Mouse (Mus musculus) R1 (cell line): ENCODE measurements around the gene Ube2o.
A peak's percentile ranks its signal among the peaks of the same experiment; 100 is the strongest.

ENCODE experiments used
- DNase-seq: peaks from one replicate; pipeline ENCODE4 v3.0.0-alpha.2; 2018; ENCODE audit warnings: low read depth, low spot score

Ube2o gene

DNA sequence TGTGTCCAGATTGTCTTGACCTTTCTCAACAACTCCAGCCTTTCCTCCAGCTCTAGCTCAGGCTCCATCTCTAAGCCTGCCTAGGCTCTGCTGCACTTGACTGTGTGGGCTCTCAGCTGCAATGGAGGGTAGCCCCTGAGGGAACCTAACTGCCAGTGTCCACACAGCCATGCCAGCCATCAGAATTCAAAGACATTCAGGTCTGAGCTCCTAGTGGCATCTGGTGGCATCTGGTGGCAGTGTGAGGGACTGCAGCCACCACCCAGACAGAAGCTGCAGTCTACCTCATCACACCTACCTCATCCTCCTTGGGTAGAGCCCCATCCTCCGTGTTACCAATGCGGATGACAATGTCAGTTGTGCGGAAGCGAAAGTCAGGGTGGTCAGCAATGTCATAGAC, 38.1 kb downstream of the Ube2o start:
- peak; percentile 31 for DNase-seq

DNA sequence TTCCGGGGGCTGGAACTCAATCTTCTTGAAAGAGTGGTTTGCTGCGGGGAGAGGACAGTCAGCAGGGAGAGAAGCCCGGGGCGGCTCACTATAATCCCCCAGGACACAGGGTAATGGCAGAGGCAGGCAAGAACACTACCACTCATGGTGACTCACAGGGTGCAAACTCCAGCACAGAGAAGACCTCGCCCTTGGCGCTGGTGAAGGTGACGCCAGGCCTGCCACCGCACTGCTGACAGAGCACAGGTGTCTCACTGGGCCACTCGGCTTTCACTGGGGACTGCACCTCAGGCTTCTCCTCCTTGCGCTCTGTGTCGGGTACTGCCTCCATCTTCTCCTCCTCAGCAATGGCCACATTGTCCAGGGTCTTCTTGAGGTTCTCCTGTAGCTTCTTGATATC, 40.1 kb downstream of the Ube2o start:
- DNase-seq, result no peak

DNA sequence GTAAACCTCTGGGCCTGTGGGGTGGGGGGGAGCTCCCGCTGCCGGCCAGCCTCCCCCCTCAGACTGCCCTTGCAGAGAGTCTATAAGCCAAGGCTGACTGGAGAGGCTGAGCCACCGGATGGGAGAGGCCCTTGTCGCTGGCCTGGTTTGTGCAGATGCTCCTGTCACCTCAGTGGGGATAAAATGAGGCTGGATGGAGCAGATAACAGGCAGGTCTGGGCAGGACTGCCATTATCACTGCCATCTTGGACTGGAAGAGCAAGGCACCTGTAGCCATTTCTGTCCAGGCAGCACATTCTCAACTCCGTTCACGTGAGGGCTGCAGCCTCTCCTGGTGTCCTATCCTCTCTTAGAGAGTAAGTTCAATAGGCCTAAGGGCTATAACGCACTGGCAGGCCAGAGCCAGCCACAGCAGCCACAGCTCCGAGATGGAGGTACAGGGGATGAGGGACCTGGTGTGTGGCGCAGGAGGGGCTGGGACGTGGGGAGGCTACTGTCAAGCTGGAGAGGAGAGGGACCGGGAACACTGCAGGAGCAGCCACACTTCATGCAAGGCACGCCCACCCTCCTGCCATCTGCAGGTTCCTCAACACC, 43.0 kb downstream of the Ube2o start:
- no peak for DNase-seq

DNA sequence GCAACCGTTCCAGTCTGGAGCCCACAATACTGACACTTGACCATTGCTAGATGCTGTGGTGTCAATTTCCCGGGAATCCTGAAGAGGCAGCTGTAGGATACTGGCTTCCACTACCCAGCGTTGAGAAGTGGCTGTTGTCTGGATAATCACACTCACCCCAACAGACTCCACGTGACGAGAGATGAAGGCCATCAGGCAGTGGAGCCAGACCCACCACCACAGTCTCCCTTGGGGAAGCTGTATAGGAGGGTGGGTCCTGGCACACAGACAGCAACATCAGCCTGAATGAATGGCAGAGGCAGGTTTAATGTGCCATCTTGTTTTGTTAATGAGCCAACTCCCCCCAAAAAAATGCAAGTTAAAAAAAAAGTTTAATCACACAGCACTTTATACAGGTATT, 43.9 kb downstream of the Ube2o start:
- DNase-seq, result no peak

DNA sequence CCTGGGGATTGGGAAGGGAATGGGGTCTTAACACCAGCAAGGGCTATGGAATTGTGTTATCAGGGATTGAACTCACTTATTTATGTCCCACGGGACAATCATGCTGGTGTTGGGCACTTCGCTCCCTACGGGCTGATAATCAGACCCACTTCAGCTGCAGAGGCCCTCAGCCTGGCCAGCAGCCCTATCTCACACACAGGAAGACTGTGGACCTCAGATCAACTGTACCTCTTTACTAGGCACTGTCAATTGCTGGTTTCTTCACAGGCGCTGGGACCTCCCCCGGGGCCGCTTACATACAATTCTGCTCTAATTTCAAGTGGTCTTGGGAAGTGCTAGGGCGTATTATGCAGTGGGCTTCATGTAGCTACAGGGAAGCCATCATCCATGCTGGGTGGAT, 44.6 kb downstream of the Ube2o start:
- no peak for DNase-seq

DNA sequence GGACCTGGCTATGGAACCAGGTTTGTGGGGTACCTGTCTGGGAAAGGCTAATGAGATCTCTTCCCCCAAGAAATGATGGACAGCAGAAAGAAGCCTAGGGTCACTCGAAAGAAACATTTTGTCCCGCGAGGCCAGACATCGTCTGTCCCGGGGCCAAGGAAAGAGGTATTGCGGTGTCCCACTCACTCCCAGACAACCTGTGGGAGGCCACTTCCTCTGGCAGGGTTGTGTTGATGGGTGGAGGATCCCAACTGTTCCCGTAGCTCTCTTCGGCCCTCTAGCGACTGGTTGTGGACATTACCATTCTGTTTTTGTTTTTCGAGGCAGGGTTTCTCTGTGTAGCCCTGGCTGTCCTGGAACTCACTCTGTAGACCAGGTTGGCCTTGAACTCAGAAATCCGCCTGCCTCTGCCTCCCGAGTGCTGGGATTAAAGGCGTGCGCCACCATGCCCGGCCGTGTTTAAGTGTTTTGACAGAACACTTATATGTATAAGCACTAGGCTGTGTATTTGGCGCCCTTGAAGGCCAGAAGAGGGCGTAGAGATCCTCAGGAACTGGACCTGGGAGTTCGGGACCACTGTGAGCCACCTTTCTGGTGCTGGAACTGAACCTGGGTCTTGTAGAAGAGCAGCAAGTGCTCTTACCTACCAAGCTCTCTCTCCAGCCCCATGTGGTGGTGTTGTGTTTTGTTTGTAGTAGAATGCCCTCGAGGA, 46.9 kb downstream of the Ube2o start:
- peak; percentile 92 for DNase-seq

DNA sequence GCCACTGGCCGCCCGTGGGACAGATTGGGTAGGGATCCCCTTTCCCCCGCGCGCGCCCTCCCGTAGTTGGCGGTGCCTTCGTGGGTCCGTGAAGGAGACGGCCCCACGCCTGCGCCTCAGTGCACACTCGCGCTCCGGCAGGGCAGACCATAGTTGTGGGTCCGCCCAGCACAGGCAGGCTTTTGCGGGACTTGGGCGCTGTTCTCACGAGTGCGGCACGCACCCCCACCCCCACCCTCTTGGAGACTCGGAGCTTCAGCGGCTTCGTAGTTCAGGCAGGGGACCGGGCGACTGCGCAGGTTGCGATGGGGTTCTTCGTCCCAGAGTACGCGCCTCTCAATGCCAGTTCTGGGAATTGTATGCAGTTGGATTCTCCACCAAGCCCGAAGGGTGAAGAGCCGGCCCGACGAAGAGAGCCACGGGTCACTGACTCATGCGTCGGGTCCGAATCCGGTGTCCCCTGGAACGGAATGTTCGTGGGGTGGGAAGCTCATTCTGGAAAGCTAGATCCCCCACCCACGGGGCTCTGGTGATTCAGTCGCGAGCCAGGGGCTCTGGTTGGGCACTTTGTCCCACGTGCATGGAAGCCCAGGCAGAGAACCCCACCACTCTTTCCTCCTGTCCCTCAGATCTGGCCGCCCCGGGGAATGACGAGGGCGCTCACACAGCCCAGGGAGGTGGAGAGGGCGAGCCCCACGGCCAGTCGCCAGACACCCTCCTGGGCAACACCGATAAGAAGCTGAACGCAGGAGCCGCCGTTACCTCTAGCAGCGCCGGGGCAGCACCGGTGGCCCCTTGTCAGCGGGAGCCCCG, 47.7 kb downstream of the Ube2o start:
- peak; percentile 69 for DNase-seq

DNA sequence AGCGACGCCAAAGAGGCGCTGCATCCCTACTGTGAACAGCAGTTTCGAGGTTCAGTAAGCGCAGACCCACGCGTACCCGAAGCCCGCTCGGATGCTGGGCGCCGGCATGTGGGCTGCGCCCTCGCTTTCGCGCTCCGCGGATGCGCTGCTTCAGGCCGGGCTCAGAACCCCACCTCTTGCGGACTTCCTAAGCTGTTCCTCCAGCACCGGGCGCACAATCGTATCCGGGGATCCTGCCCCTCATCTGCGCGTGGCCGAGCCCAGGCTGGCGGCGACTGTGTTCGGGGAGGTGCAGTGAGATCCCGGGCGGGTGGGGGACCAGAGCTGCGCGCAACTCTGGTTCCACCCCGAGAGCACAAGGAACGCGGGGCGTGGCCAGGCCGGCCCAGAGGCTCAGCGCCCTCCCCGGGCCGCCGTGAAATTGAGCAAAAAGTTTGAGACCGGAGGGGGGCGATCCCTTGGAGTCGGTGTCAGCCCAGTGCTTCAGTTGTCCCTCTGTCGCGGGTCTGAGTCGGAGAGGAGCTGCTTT, 48.4 kb downstream of the Ube2o start:
- peak; percentile 86 for DNase-seq

DNA sequence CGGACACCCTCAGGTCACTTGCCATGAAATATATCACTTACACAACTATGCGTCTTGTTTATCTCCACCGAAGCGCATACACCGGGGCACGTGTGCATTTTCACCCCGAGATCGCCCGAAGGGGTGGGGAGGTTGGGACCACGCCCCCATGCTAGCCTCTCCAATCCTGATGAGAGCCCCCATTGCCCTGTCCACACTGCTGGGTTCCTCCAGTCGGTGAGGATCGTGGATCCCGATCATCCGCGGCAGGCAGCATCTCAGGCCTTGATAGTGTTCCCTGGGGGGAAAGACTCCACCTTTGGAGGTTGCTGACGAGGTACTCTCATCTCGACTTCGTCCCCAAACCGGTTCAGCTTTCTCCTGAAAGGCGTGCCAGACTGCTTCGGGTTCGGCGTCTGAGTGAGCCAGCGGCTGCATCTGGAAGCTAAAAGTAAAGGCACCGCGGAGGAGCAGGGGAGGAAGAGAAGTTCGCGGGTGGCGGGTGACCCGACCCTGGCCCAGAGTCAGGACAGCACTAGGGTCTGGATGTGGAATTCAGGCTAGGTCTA, 48.9 kb downstream of the Ube2o start:
- peak; percentile 69 for DNase-seq

DNA sequence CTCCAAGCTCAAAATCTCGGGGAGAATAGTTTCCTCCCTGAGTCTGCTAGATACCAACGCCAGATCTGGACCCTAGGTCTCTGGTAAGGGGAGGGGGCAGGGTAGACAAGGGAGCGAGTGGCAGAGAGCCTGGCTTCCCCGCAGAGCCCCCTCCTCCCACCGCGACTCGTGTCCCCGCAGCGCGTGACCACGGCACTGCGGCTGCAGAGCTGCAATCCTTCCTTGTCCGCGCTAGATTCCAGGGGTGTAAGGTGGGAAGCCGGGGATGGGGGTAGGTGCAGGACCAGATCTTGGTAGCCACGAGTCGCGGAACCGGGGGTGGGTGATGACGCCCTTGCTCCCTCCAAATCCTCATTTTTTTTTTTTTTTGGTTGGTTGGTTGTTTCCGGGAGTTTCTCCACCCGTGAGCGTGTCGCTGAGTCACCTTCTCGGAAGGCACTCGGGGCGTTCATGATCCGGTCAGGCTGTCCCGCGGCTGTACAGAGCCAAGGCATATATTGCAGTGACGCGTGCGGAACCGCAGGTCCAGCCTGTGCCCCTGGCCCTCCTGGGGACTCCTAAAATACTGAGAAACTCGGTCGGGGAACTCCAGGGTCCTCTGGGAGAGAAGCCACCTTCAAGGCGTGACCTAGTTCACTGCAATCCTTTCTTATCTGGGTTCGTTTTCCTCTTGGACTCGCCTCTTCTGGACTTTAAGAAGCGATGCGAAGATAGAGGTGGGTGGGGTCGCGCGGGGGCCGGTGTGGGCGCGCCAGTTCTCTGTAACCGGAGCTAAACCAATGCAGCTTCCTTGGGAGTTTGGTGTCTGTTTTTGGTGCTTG, 49.7 kb downstream of the Ube2o start:
- DNase-seq, result no peak

DNA sequence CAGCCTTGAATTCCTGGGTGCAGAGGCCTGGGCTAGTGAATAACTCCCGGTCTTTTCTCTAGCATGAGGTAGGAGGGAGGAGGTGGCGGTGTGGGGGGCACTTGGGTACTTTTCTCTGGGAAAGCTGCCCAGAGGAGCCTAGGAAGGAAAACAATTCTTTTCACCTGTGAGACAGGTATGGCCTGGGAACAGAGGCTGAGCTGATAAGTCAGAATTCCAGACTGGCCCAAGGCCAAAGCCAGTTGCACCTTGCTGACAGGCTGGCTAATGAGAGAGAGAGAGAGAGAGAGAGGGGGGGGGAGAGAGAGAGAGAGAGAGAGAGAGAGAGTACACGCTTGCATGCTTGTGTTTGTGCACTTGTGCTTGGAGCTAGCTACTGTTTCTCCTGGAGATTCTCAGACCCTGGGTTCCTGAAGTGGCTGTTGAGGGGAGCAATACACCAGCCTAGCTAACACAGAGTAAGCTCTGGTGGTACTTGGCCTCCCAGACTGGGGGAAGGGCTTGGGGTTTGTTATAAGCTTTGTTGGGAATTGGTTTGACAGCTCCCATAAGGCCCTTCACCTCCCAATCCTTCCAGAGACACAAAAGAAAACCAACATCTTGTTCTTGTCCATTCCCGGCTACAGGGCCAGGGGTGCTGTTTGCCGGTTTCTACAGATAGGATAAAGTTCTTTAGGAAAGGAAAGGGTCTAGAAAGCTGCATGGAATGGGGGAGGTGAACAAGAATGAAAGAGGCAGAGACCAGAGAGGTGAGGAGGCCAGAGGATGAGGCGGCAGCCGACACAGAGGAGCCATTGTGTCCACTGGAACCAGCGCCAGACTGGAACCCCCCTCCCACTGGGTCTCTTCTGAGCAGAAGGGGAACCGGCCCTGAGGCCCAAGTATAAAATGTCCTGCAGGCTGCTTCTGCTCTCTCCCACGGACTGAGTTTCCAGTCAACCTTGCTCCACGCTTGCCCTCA, 50.8 kb downstream of the Ube2o start, which contains the start of gene Sphk1:
Sphk1 (plus strand) TSS at position 739 of the 961 bp plus-strand sequence.
- no peak for DNase-seq

DNA sequence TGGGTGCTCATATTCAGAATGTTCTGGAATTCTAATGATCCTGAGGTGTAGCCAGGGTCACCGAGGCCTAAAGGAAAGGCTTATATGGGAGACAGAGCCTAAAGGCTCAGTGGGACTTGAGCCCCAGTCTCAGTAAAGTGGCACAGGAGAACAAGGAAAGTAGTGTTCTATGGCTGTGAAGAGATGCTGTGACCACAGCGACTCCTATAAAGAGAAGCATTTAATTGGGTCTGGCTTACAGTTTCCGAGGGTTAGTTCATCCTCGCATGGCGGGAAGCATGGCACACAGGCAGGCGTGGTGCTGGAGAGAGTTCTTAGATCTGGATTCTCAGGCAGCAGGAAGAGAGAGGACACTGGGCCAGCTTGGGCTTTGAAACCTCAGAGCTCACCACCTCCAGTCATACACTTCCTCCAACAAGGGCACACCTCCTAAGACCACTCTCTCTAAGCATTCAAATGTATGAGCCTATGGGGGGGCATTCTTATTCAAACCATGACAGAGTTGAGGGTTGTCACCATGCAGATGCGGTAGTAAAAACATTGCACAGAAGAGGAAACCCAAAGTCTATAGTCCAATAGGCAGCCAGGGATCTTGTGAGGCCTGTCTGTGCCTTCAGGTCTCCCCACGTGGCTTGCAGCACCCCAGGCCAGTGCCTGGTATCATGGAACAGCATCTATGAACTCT, 52.5 kb downstream of the Ube2o start:
- peak; percentile 70 for DNase-seq

DNA sequence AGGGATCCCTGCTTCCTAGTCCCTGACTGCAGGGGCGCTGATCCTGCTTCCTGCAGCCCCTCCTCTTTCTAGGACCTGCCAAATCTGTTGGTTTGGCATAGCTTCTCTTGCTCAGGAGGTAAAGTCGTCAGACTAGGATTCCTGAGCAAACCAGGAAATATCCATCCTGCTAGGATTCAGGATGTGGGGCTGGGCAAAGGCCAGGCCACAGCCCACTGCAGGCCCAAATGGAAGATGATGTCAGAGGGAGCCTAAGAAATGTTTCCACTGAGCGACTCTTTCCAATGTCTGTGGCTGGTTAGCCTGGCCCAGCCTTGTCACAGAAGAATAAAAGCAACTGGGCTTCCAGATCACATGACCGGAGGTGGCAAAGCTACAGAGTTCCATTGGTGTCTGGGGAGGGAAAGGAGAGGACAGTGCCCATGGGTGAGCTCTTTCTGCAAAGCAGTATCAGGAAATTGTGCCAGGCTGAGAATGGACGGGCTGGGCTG, 57.5 kb downstream of the Ube2o start:
- no peak for DNase-seq

DNA sequence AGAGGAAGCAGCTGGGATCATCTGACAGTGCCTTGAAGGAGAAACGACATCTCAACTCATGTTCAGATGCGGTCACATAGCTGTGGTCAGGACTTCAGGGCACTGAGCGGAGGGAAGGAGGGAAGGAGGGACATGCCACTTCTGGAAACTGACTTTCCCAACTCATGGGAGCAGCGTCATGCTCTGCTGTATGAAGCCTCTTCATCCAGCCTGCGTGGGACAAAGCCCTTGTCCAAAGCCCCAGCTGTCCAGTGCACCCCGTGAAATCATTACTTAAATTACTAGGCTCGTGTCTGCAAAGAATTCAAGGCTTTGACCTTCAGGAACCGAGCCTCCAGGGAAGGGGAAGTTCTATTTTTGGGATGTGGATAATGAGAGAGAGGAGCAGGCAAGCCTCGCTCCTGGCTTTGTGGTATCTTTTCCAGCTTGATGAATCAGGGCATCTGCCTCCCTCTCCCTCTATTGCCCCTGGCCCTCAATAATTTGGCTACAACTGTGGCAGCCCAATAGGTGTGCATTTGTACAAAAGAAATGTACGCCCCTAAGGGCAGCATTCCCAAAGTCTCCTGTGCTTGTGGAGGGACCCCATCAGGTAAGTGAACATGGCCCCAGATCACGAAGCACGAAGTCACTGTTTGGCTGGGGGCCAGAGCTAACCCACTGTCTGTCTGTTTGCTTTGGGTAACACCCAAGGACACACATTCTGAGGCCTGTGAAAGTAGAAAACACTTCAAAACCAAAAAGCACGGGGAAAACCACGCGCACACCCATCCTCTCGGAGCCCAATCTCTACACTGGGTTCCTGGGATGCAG, 58.2 kb downstream of the Ube2o start:
- no peak for DNase-seq

DNA sequence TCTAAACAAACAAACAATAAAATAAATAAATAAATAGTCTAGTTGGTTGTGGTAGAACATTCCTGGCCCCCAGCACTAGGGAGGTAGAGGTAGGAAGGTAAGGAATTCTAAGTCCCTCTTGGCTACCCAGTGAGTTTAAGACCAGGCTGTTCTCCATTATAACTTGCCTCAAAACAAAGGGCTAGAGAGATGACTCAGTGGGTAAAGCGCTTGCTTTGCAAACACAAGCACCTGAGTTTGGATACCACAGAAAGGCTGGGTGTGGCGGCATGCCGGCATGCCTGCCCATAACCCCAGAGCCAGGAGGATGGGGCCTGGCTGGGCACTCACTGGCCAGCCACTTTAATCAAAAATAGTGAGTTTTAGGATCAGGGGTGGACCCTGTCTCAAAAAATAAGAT, 59.2 kb downstream of the Ube2o start:
- no peak for DNase-seq

DNA sequence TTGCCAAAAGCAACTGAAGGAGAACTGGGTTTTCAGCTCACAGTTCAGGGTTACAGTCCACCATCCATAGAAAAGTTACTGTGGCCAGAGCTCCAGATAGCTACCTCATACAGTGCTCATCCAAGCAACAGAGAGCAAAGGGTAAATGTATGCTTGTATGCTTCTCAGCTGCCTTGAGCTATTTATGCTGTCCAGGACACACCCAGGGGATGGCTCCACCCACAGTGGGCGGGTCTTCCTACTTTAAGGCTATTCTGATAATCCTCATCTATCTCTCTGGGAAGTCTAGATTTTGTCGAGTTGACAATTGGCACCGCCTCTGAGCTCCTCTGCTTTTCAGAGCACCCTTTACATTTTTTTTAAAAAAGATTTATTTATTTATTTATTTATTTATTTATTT, 60.1 kb downstream of the Ube2o start:
- peak; percentile 63 for DNase-seq

DNA sequence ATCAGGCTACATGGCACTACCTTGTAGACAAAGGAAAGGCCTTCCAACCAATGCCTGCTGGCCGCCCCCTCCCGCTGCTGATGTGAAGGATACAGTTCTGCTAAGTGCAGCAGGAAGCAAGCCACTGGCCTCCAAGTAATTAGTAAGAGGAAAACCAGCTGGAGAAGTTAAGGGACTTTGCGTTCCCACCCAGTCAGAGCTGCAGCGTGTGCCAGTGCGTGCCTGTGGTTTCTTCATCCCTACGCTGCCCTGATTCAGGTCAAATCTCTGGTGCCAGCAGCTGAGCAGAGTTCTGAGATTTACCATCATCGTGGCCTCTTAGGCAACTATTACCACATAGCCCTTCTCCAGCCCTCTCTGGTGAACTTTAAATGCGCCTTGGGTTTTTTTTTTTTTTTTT, 62.8 kb downstream of the Ube2o start:
- DNase-seq, result no peak

DNA sequence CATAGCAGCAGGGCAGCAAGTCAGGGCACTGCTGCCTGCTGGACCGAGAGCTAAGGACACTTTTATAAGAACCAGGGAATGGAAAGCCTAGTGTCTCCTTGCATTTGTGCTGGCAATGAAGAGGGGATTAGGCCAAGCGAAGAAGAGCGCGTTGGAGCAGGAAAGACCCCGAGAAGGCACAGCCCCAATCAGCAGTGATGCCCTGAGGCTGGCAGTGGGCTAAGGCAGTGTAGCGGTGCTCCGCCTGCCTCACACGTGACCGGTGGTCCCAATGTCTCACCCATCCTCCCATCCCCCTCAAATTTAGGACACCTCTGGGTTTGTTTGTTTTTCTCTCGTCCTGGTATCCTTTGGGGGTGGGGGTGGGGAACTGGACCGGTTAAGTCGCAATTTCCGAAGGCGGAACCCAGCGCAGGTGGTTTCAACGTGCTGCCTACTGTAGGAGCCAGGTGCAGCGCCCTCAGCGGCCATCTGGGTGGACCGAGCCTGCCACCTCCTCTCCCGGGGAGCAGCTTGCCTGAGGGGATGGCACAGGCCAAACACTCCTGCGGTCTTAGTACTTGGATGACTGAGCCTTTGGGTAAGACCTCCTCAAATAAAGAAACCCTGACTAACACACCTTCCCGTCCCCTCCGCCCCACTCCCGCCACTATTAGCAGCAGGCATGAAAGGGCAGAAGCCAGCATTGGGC, 65.8 kb downstream of the Ube2o start:
- DNase-seq, result no peak
